Mouse (Mus musculus): Measurements from ENCODE around the gene Cdk9.

DNA sequence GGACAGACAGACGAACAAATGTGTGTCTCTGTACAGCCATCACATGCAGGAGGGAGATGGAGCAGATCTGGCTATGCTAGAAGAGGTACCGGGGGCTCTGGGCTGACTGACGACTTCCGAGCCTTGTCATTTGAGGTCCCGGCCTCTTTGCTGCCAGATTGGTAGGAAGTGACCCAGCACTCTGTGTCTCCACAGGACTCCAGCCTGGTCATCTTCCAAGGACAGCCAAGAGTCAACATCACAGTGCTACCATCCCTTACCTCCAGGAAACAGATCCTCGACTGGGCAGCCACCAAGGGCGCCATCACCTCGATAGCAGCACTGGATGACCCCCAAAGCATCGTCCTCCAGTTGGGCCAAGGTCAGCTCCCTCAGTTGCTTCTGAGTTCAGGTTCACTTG is 41.7 kb downstream of the Cdk9 start:
- TF ChIP-seq POLR2A (IDR thresholded peaks at IDR 0.05; ENCODE audit: borderline replicate concordance, extremely low read depth, insufficient read depth, insufficient read length, poor library complexity, severe bottlenecking) (no peak), CTCF (IDR thresholded peaks at IDR 0.05; ENCODE audit: borderline replicate concordance, extremely low read depth, insufficient read depth, insufficient read length) (no peak)
